Mouse (Mus musculus): ENCODE data around the gene Ndufs6. TPM values are rescaled to one million over a fixed set of nuclear protein-coding genes. Genes with fewer than 3 reads are reported as not detected.

The Ndufs6 gene
- polyA plus RNA-seq (2015; fragmentation: Nextera tagmentation; extraction: Ambion mirVana): 367 and 373 TPM in 2 replicates

GRCm38 (mm10) chr13:73327827-73328698, at the start of gene Ndufs6, which contains the start of gene Mrpl36:
Gene Ndufs6, minus strand, starts transcription at chr13:73328542.
Gene Mrpl36, plus strand, starts transcription at chr13:73328513.
- ATAC-seq (ENCODE audit: insufficient number of reproducible peaks, low FRiP score, low TSS enrichment, low read depth): peak; percentile 88
- Histone ChIP-seq H3K9ac (peak within 1 kb of the TSS; percentile 68), H3K4me1 (peaks cover 32% of the 10 kb centered on the region), H3K9me3 (replicated peaks) (no peaks in the 10 kb centered on the region), H3K27me3 (no peaks in the 10 kb centered on the region), H3K4me3 (replicated peaks) (peak within 1 kb of the TSS; percentile 92), H3K27ac (replicated peaks) (peak within 1 kb of the TSS; percentile 80), H3K36me3 (peaks cover 28% of the 10 kb centered on the region), H3K4me2 (replicated peaks) (peak within 1 kb of the TSS; percentile 73)
- under 1% methylated on average over 45 of the region's 45 CpGs for WGBS

GRCm38 (mm10) chr13:73377637-73378036, 49.3 kb upstream of the Ndufs6 start:
- Histone ChIP-seq H3K4me2 (replicated peaks) (no peak overlapping the region), H3K27ac (replicated peaks) (no peak overlapping the region), H3K4me3 (replicated peaks) (no peak overlapping the region), H3K9ac (no peak overlapping the region), H3K4me1 (no peaks in the 10 kb centered on the region), H3K9me3 (replicated peaks) (no peaks in the 10 kb centered on the region), H3K27me3 (no peaks in the 10 kb centered on the region), H3K36me3 (no peaks in the 10 kb centered on the region)
- WGBS: 86% methylated on average over 9 of the region's 9 CpGs
- no peak for ATAC-seq (ENCODE audit: insufficient number of reproducible peaks, low FRiP score, low TSS enrichment, low read depth)

- Histone ChIP-seq H3K9me3 (replicated peaks) (no peaks in the 10 kb centered on the region), H3K4me3 (replicated peaks) (no peak overlapping the region), H3K27me3 (no peaks in the 10 kb centered on the region), H3K27ac (replicated peaks) (no peak overlapping the region), H3K4me1 (no peaks in the 10 kb centered on the region), H3K4me2 (replicated peaks) (no peak overlapping the region), H3K36me3 (no peaks in the 10 kb centered on the region), H3K9ac (no peak overlapping the region)
- 67% methylated on average over 2 of the region's 2 CpGs for WGBS
- ATAC-seq (ENCODE audit: insufficient number of reproducible peaks, low FRiP score, low TSS enrichment, low read depth): no peak
Measured at GRCm38 (mm10) chr13:73374612-73375011, 46.3 kb upstream of the Ndufs6 start.

GRCm38 (mm10) chr13:73373367-73373766, 45.0 kb upstream of the Ndufs6 start:
- H3K4me3 ChIP-seq (replicated peaks): no peak overlapping the region
- H3K9ac ChIP-seq: no peak overlapping the region
- H3K27me3 ChIP-seq: no peaks in the 10 kb centered on the region
- H3K9me3 ChIP-seq (replicated peaks): no peaks in the 10 kb centered on the region
- 71% methylated on average over 4 of the region's 4 CpGs for WGBS
- no peak for ATAC-seq (ENCODE audit: insufficient number of reproducible peaks, low FRiP score, low TSS enrichment, low read depth)
- no peaks in the 10 kb centered on the region for H3K36me3 ChIP-seq
- H3K4me2 ChIP-seq (replicated peaks): no peak overlapping the region
- no peaks in the 10 kb centered on the region for H3K4me1 ChIP-seq
- no peak overlapping the region for H3K27ac ChIP-seq (replicated peaks)

- WGBS: 75% methylated on average over 3 of the region's 3 CpGs
- ATAC-seq (ENCODE audit: insufficient number of reproducible peaks, low FRiP score, low TSS enrichment, low read depth): no peak
- Histone ChIP-seq H3K4me2 (replicated peaks) (no peak overlapping the region), H3K9me3 (replicated peaks) (no peaks in the 10 kb centered on the region), H3K4me3 (replicated peaks) (no peak overlapping the region), H3K9ac (no peak overlapping the region), H3K27ac (replicated peaks) (no peak overlapping the region), H3K4me1 (no peaks in the 10 kb centered on the region), H3K36me3 (no peaks in the 10 kb centered on the region), H3K27me3 (no peaks in the 10 kb centered on the region)
Measured at GRCm38 (mm10) chr13:73357106-73357505, 28.8 kb upstream of the Ndufs6 start.

GRCm38 (mm10) chr13:73352491-73352890, 24.1 kb upstream of the Ndufs6 start:
- no peak overlapping the region for H3K9ac ChIP-seq
- H3K36me3 ChIP-seq: no peaks in the 10 kb centered on the region
- no peaks in the 10 kb centered on the region for H3K9me3 ChIP-seq (replicated peaks)
- no peak overlapping the region for H3K4me3 ChIP-seq (replicated peaks)
- no peak for ATAC-seq (ENCODE audit: insufficient number of reproducible peaks, low FRiP score, low TSS enrichment, low read depth)
- no peak overlapping the region for H3K27ac ChIP-seq (replicated peaks)
- no peaks in the 10 kb centered on the region for H3K27me3 ChIP-seq
- H3K4me2 ChIP-seq (replicated peaks): no peak overlapping the region
- no peaks in the 10 kb centered on the region for H3K4me1 ChIP-seq

- WGBS: 60% methylated on average over 3 of the region's 3 CpGs
- Histone ChIP-seq H3K27ac (replicated peaks) (no peak overlapping the region), H3K4me1 (no peaks in the 10 kb centered on the region), H3K9ac (no peak overlapping the region), H3K27me3 (no peaks in the 10 kb centered on the region), H3K4me3 (replicated peaks) (no peak overlapping the region), H3K9me3 (replicated peaks) (no peaks in the 10 kb centered on the region), H3K4me2 (replicated peaks) (no peak overlapping the region), H3K36me3 (no peaks in the 10 kb centered on the region)
- no peak for ATAC-seq (ENCODE audit: insufficient number of reproducible peaks, low FRiP score, low TSS enrichment, low read depth)
Measured at GRCm38 (mm10) chr13:73351910-73352309, 23.6 kb upstream of the Ndufs6 start.

- Histone ChIP-seq H3K27ac (replicated peaks) (no peak overlapping the region), H3K36me3 (no peaks in the 10 kb centered on the region), H3K4me1 (no peaks in the 10 kb centered on the region), H3K27me3 (no peaks in the 10 kb centered on the region), H3K9me3 (replicated peaks) (no peaks in the 10 kb centered on the region), H3K4me2 (replicated peaks) (no peak overlapping the region), H3K9ac (no peak overlapping the region), H3K4me3 (replicated peaks) (no peak overlapping the region)
- WGBS: 85% methylated on average over 9 of the region's 9 CpGs
- ATAC-seq (ENCODE audit: insufficient number of reproducible peaks, low FRiP score, low TSS enrichment, low read depth): no peak
Measured at GRCm38 (mm10) chr13:73350741-73351140, 22.4 kb upstream of the Ndufs6 start.

GRCm38 (mm10) chr13:73347922-73348650, 19.7 kb upstream of the Ndufs6 start:
- Histone ChIP-seq H3K4me1 (no peaks in the 10 kb centered on the region), H3K36me3 (no peaks in the 10 kb centered on the region), H3K9ac (no peak overlapping the region), H3K27me3 (no peaks in the 10 kb centered on the region), H3K9me3 (replicated peaks) (no peaks in the 10 kb centered on the region), H3K4me2 (replicated peaks) (no peak overlapping the region), H3K27ac (replicated peaks) (no peak overlapping the region), H3K4me3 (replicated peaks) (no peak overlapping the region)
- ATAC-seq (ENCODE audit: insufficient number of reproducible peaks, low FRiP score, low TSS enrichment, low read depth): no peak
- 83% methylated on average over 7 of the region's 7 CpGs for whole genome bisulfite sequencing

- no peaks in the 10 kb centered on the region for H3K9me3 ChIP-seq (replicated peaks)
- no peaks in the 10 kb centered on the region for H3K36me3 ChIP-seq
- H3K9ac ChIP-seq: no peak overlapping the region
- no peak for ATAC-seq (ENCODE audit: insufficient number of reproducible peaks, low FRiP score, low TSS enrichment, low read depth)
- H3K4me2 ChIP-seq (replicated peaks): no peak overlapping the region
- WGBS: 57% methylated on average over 3 of the region's 3 CpGs
- no peaks in the 10 kb centered on the region for H3K4me1 ChIP-seq
- H3K27me3 ChIP-seq: no peaks in the 10 kb centered on the region
- H3K27ac ChIP-seq (replicated peaks): no peak overlapping the region
- no peak overlapping the region for H3K4me3 ChIP-seq (replicated peaks)
Measured at GRCm38 (mm10) chr13:73347171-73347570, 18.8 kb upstream of the Ndufs6 start.

- ATAC-seq (ENCODE audit: insufficient number of reproducible peaks, low FRiP score, low TSS enrichment, low read depth): no peak
- H3K4me3 ChIP-seq (replicated peaks): no peak overlapping the region
- no peak overlapping the region for H3K9ac ChIP-seq
- H3K27ac ChIP-seq (replicated peaks): no peak overlapping the region
- no peak overlapping the region for H3K4me2 ChIP-seq (replicated peaks)
- WGBS: 61% methylated on average over 4 of the region's 4 CpGs
- no peaks in the 10 kb centered on the region for H3K4me1 ChIP-seq
- H3K27me3 ChIP-seq: no peaks in the 10 kb centered on the region
- H3K36me3 ChIP-seq: no peaks in the 10 kb centered on the region
- H3K9me3 ChIP-seq (replicated peaks): no peaks in the 10 kb centered on the region
Measured at GRCm38 (mm10) chr13:73346743-73347142, 18.4 kb upstream of the Ndufs6 start.

Data from embryonic facial prominence, embryonic 15.5 days (tissue).